8 mouse cellular contexts compared by ENCODE assay signal in the genomic region with DNA sequence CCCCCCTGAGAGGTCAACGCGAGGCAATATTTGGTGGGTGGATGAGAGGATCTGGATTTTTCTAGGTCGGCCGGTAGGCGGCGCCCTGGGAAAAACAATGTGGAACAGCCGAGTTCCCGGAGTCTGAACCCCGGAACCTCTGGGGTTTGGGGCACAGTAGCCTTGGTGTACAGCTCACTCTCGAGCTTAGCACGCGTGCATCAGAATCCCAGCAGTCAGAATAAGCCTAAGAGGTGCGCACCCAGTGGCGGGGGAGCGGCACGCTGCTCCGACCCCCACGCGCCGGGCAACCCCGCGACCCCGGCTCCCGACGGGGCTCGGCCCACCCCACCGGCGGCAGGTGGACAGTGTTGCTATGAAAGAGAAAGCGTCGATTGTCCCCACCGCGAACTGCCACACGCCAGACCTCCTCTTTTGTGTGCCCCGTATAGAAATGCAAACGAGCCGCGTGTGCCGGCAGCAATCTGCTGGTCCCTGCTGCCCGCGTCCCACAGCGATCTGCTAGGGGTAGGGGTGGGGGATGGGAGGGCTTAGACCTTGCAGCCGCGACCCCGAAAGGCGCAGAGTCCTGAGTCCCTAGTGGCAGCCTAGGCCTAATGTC. TPM values are rescaled to one million over a fixed set of nuclear protein-coding genes. Genes with fewer than 3 reads are reported as not detected.
DNase-seq lines count a peak whose midpoint lies in the region; ATAC-seq and TF ChIP-seq lines count a peak whose summit lies in the region.

No protein-coding gene starts in this region.

- H3K9me3 ChIP-seq in intestine, embryonic 15.5 days: no peaks in the 10 kb centered on the region
- H3K9me3 ChIP-seq in midbrain, embryonic 10.5 days (replicated peaks): no peaks in the 10 kb centered on the region

- H3K4me1 ChIP-seq in cortical plate, adult 2 months (ENCODE audit: control insufficient read depth, insufficient read depth, low read length): 0 out of 2 replicates have a peak, but pooled peaks cover 2% of the 10 kb centered on the region
- H3K4me1 ChIP-seq in intestine, embryonic 15.5 days (replicated peaks): peaks cover 40% of the 10 kb centered on the region
- H3K4me1 ChIP-seq in midbrain, embryonic 10.5 days: peaks cover 93% of the 10 kb centered on the region

- DNase-seq in ZHBTc4 (ENCODE audit: low read depth, low spot score): peak; percentile 93
- peak; percentile 86 for DNase-seq in gastrocnemius, postnatal 14 days
- peak; percentile 69 for DNase-seq in left cerebral cortex, postnatal 25 days (ENCODE audit: low spot score in 2 of 2)
- peak; percentile 92 for DNase-seq in midbrain, embryonic 10.5 days (ENCODE audit: low spot score)
- peak; percentile 37 to 56 for DNase-seq in right cerebral cortex, postnatal 36 days (ENCODE audit: low spot score in 2 of 2)
- peak; percentile 77 to 86 for DNase-seq in urinary bladder, postnatal 4 days (ENCODE audit: low spot score in 2 of 2)

- no peak for TF ChIP-seq POLR2A in cortical plate, adult 2 months (IDR thresholded peaks at IDR 0.05; ENCODE audit: extremely low read depth, insufficient read depth, low read length)

- WGBS in intestine, embryonic 15.5 days: under 1% methylated on average over 45 of the region's 45 CpGs
- WGBS in midbrain, embryonic 10.5 days: under 1% methylated on average over 45 of the region's 45 CpGs

- intact Hi-C loops in gastrocnemius, postnatal 14 days (cut with DNase I; ENCODE audit: low total_unique reads): loop anchor here (5.0 to 10.0 kb wide), 2 partner anchors 57 to 179 kb away; no protein-coding TSS in a partner anchor
- intact Hi-C loops in left cerebral cortex, postnatal 25 days (cut with DNase I): loop anchor here (1.0 to 10.0 kb wide), 6 partner anchors 115 to 689 kb away; a partner anchor contains a TSS

- peak; percentile 29; the same call in 1 of the 2 replicates for TF ChIP-seq CTCF in cortical plate, adult 2 months (IDR thresholded peaks at IDR 0.05; ENCODE audit: extremely low read depth, insufficient read depth, low read length)

- peak overlapping the region; percentile 16; the same call in 1 of the 2 replicates for H3K27ac ChIP-seq in cortical plate, adult 2 months (ENCODE audit: insufficient read depth, low read length)
- peak overlapping the region; percentile 87 for H3K27ac ChIP-seq in intestine, embryonic 15.5 days
- peak overlapping the region; percentile 91 for H3K27ac ChIP-seq in midbrain, embryonic 10.5 days (replicated peaks)

- peak; percentile 48 for ATAC-seq in intestine, embryonic 15.5 days

- H3K4me2 ChIP-seq in intestine, embryonic 15.5 days (replicated peaks): peak overlapping the region; percentile 97

- H3K27me3 ChIP-seq in intestine, embryonic 15.5 days (replicated peaks): peaks cover 7% of the 10 kb centered on the region; the same call in 1 of the 2 replicates
- H3K27me3 ChIP-seq in midbrain, embryonic 10.5 days (ENCODE audit: low read depth, poor library complexity, severe bottlenecking): peaks cover 77% of the 10 kb centered on the region

- peak overlapping the region; percentile 65 for H3K9ac ChIP-seq in intestine, embryonic 15.5 days

- H3K4me3 ChIP-seq in cortical plate, adult 2 months (ENCODE audit: insufficient read depth, low read length): peak overlapping the region; percentile 80
- H3K4me3 ChIP-seq in intestine, embryonic 15.5 days (replicated peaks): peak overlapping the region; percentile 65
- peak overlapping the region; percentile 62 for H3K4me3 ChIP-seq in midbrain, embryonic 10.5 days

- no peaks in the 10 kb centered on the region for H3K36me3 ChIP-seq in intestine, embryonic 15.5 days
- H3K36me3 ChIP-seq in midbrain, embryonic 10.5 days: peaks cover 7% of the 10 kb centered on the region; the same call in 1 of the 2 replicates

RNA-seq across cellular contexts. Expression of a gene that starts 0.8 kb away (rescaled TPM):
- polyA plus RNA-seq in cortical plate, adult 2 months (2012; rRNA removed): 38.0 and 41.9 TPM in 2 replicates
- total RNA-seq in gastrocnemius, postnatal 14 days (2021): 10 to 100 TPM; 10.1 to 33.9 TPM
- polyA plus RNA-seq in intestine, embryonic 15.5 days (2015; fragmentation: Nextera tagmentation; extraction: Ambion mirVana): 35.4 and 36.3 TPM in 2 replicates
- 10 to 100 TPM; 11.6 to 16.9 TPM for total RNA-seq in left cerebral cortex, postnatal 25 days (2021)
- 192 and 243 TPM in 2 replicates for polyA plus RNA-seq in midbrain, embryonic 10.5 days (2016; fragmentation: Nextera tagmentation; extraction: Ambion mirVana)

RNA-seq across cellular contexts. Expression of a gene that starts 52.1 kb away (rescaled TPM):
- polyA plus RNA-seq in cortical plate, adult 2 months (2012; rRNA removed): 88.7 and 99.9 TPM in 2 replicates
- total RNA-seq in gastrocnemius, postnatal 14 days (2021): 100 to 1,000 TPM; 126 to 130 TPM
- polyA plus RNA-seq in intestine, embryonic 15.5 days (2015; fragmentation: Nextera tagmentation; extraction: Ambion mirVana): 6.2 and 7.0 TPM in 2 replicates
- total RNA-seq in left cerebral cortex, postnatal 25 days (2021): 10 to 100 TPM; 86.3 to 97.1 TPM
- polyA plus RNA-seq in midbrain, embryonic 10.5 days (2016; fragmentation: Nextera tagmentation; extraction: Ambion mirVana): 5.6 and 5.9 TPM in 2 replicates

Comparison
In these comparisons a context has a peak if more than half of its experiments do, and no peak if none do; other contexts are left out.
1. Peak in every context shown above with its lines: DNase-seq, ATAC-seq, H3K4me3 ChIP-seq and H3K27ac ChIP-seq.
2. H3K27ac ChIP-seq: peak in every context shown above with its lines; median percentile 91 in midbrain, embryonic 10.5 days; 87 in intestine, embryonic 15.5 days; 16 in cortical plate, adult 2 months.
3. RNA of a gene that starts 52.1 kb away (polyA plus RNA-seq): 88.7 to 99.9 TPM in cortical plate, adult 2 months; 6.2 to 7.0 TPM in intestine, embryonic 15.5 days and 5.6 to 5.9 TPM in midbrain, embryonic 10.5 days; every median in the first group is over 10 times any median in the second.